Mouse (Mus musculus) thymus, adult 2 months (tissue): ENCODE data around the gene Ctbp1. TPM values are rescaled to one million over a fixed set of nuclear protein-coding genes. Genes with fewer than 3 reads are reported as not detected.

Source experiments
- DNase-seq: peaks from one replicate; pipeline ENCODE4 v3.0.0; 2021
- H3K27ac ChIP-seq: fragments of 200-500 bp; 2 replicates; pipeline ENCODE4 v1.5.1; 2012; ENCODE audit warnings: low read length, control low read depth; ENCODE audit not compliant: control insufficient read depth, insufficient read depth
- H3K27me3 ChIP-seq: fragments of 200-500 bp; 2 replicates; pipeline ENCODE4 v1.6.1; 2012; ENCODE audit warnings: mild to moderate bottlenecking, low read length, moderate library complexity, mixed read lengths; ENCODE audit not compliant: control insufficient read depth, insufficient read depth
- H3K36me3 ChIP-seq: fragments of 200-500 bp; 2 replicates; pipeline ENCODE4 v1.6.1; 2012; ENCODE audit warnings: mild to moderate bottlenecking, low read length, moderate library complexity; ENCODE audit not compliant: control insufficient read depth, insufficient read depth
- H3K4me1 ChIP-seq: fragments of 200-500 bp; replicated peaks from 2 replicates; pipeline ENCODE4 v1.6.1; 2012; ENCODE audit warnings: low read length; ENCODE audit not compliant: control insufficient read depth, insufficient read depth
- H3K4me3 ChIP-seq: fragments of 200-500 bp; 2 replicates; pipeline ENCODE4 v1.5.1; 2012; ENCODE audit warnings: mild to moderate bottlenecking, low read length, control low read depth, moderate library complexity; ENCODE audit not compliant: control insufficient read depth, insufficient read depth
- CTCF ChIP-seq: fragments of 200-500 bp; IDR thresholded peaks from 2 replicates; pipeline ENCODE4 v1.5.1; 2012; ENCODE audit warnings: mild to moderate bottlenecking, control low read depth, low read length, moderate library complexity, borderline replicate concordance; ENCODE audit not compliant: control insufficient read depth, poor library complexity, insufficient read depth; ENCODE audit errors: extremely low read depth
- POLR2A ChIP-seq: fragments of 200-500 bp; IDR thresholded peaks from 2 replicates; pipeline ENCODE4 v1.6.1; 2012; ENCODE audit warnings: mild to moderate bottlenecking, low read length, control low read depth, moderate library complexity; ENCODE audit not compliant: control insufficient read depth, poor library complexity, insufficient read depth; ENCODE audit errors: extremely low read depth
- WGBS: fragments of 180-500 bp; shearing (Covaris S2); methylation state at CpG from one replicate; pipeline ENCODE4 v1.1.7; 2018; 5-methylcytosine and 5-hydroxymethylcytosine counted together
- polyA plus RNA-seq: library from polyadenylated mRNA; depleted of rRNA; stranded (reverse); fragments of >200 nt; gene quantifications from 2 replicates; pipeline ENCODE4 v1.2.3, GENCODE M21; 2012

Gene Ctbp1
- polyA plus RNA-seq, 1 experiment, result 568 TPM

GRCm38 (mm10) chr5:33237600-33238255 is 37.1 kb downstream of the Ctbp1 start:
- Histone ChIP-seq H3K4me1 (no peaks in the 10 kb centered on the region), H3K4me3 (no peak overlapping the region), H3K27me3 (no peaks in the 10 kb centered on the region), H3K36me3 (no peaks in the 10 kb centered on the region), H3K27ac (no peak overlapping the region)
- no peak for TF ChIP-seq POLR2A
- TF ChIP-seq CTCF, result no peak
- no peak for DNase-seq
- 84% methylated on average over 11 of the region's 11 CpGs for WGBS

- WGBS, result 88% methylated on average over 13 of the region's 13 CpGs
- H3K27me3 ChIP-seq, result no peaks in the 10 kb centered on the region
- no peak overlapping the region for H3K27ac ChIP-seq
- H3K4me1 ChIP-seq, result no peaks in the 10 kb centered on the region
- no peak for DNase-seq
- TF ChIP-seq POLR2A (no peak), CTCF (no peak)
- no peak overlapping the region for H3K4me3 ChIP-seq
- H3K36me3 ChIP-seq, result no peaks in the 10 kb centered on the region
These were observed 40.3 kb downstream of the Ctbp1 start for GRCm38 (mm10) chr5:33234391-33235031.

- Histone ChIP-seq H3K4me1 (no peaks in the 10 kb centered on the region), H3K4me3 (no peak overlapping the region), H3K36me3 (no peaks in the 10 kb centered on the region), H3K27ac (no peak overlapping the region), H3K27me3 (no peaks in the 10 kb centered on the region)
- TF ChIP-seq CTCF (no peak), POLR2A (no peak)
- no peak for DNase-seq
- WGBS, result 92% methylated on average over 5 of the region's 5 CpGs
These were observed 42.0 kb downstream of the Ctbp1 start for GRCm38 (mm10) chr5:33232791-33233190.

- no peaks in the 10 kb centered on the region for H3K4me1 ChIP-seq
- no peak overlapping the region for H3K27ac ChIP-seq
- H3K27me3 ChIP-seq, result no peaks in the 10 kb centered on the region
- H3K36me3 ChIP-seq, result no peaks in the 10 kb centered on the region
- H3K4me3 ChIP-seq, result no peak overlapping the region
- no peak for TF ChIP-seq CTCF
- no peak for TF ChIP-seq POLR2A
- 85% methylated on average over 5 of the region's 5 CpGs for WGBS
- DNase-seq, result no peak
These were observed 44.5 kb downstream of the Ctbp1 start for GRCm38 (mm10) chr5:33230285-33230684.

GRCm38 (mm10) chr5:33228428-33228827 is 46.4 kb downstream of the Ctbp1 start:
- 93% methylated on average over 5 of the region's 5 CpGs for WGBS
- Histone ChIP-seq H3K4me3 (no peak overlapping the region), H3K4me1 (no peaks in the 10 kb centered on the region), H3K27me3 (no peaks in the 10 kb centered on the region), H3K36me3 (no peaks in the 10 kb centered on the region), H3K27ac (no peak overlapping the region)
- TF ChIP-seq CTCF (no peak), POLR2A (no peak)
- DNase-seq, result no peak

- Histone ChIP-seq H3K4me3 (no peak overlapping the region), H3K27ac (no peak overlapping the region), H3K4me1 (no peaks in the 10 kb centered on the region), H3K36me3 (no peaks in the 10 kb centered on the region), H3K27me3 (no peaks in the 10 kb centered on the region)
- no peak for DNase-seq
- 90% methylated on average over 5 of the region's 5 CpGs for WGBS
- TF ChIP-seq CTCF, result no peak
- TF ChIP-seq POLR2A, result no peak
These were observed 49.1 kb downstream of the Ctbp1 start for GRCm38 (mm10) chr5:33225673-33226072.
